Mouse (Mus musculus): ENCODE measurements around the gene Socs3. TPM values are rescaled to one million over a fixed set of nuclear protein-coding genes. Genes with fewer than 3 reads are reported as not detected.

Gene Socs3
- polyA plus RNA-seq, 1 experiment from 2014 or later = 15.7 TPM

- no peaks in the 10 kb centered on the region for H3K27me3 ChIP-seq (ENCODE audit: control insufficient read depth, insufficient read depth, low read length)
- ATAC-seq (ENCODE audit: low FRiP score, low TSS enrichment) (no peak), DNase-seq (ENCODE audit: low spot score) (no peak)
- peaks cover 3% of the 10 kb centered on the region for H3K4me1 ChIP-seq (replicated peaks; ENCODE audit: control insufficient read depth, insufficient read depth)
- no peaks in the 10 kb centered on the region for H3K9me3 ChIP-seq (ENCODE audit: control insufficient read depth, low read length)
- no peak overlapping the region for H3K4me2 ChIP-seq (replicated peaks; ENCODE audit: low read depth)
- no peak overlapping the region for H3K9ac ChIP-seq (ENCODE audit: low read length)
- H3K4me3 ChIP-seq (ENCODE audit: low read depth, low read length) = no peak overlapping the region
- WGBS = 80% methylated on average over 5 of the region's 5 CpGs
- no peak overlapping the region for H3K27ac ChIP-seq (replicated peaks)
- H3K36me3 ChIP-seq (ENCODE audit: control insufficient read depth, insufficient read depth, low read length) = peaks cover 32% of the 10 kb centered on the region
- no peak for TF ChIP-seq CTCF (IDR thresholded peaks at IDR 0.05; ENCODE audit: low read depth)
- TF ChIP-seq EP300 (optimal IDR thresholded peaks at IDR 0.05) = no peak
These were observed 34.4 kb upstream of the Socs3 start for GRCm38 (mm10) chr11:118004217-118004616.

- DNase-seq (ENCODE audit: low spot score) (no peak), ATAC-seq (ENCODE audit: low FRiP score, low TSS enrichment) (no peak)
- H3K27me3 ChIP-seq (ENCODE audit: control insufficient read depth, insufficient read depth, low read length) = no peaks in the 10 kb centered on the region
- H3K4me1 ChIP-seq (replicated peaks; ENCODE audit: control insufficient read depth, insufficient read depth) = peaks cover 6% of the 10 kb centered on the region
- 66% methylated on average over 5 of the region's 5 CpGs for WGBS
- H3K36me3 ChIP-seq (ENCODE audit: control insufficient read depth, insufficient read depth, low read length) = peaks cover 32% of the 10 kb centered on the region
- H3K9me3 ChIP-seq (ENCODE audit: control insufficient read depth, low read length) = no peaks in the 10 kb centered on the region
- no peak overlapping the region for H3K9ac ChIP-seq (ENCODE audit: low read length)
- H3K4me2 ChIP-seq (replicated peaks; ENCODE audit: low read depth) = no peak overlapping the region
- H3K27ac ChIP-seq (replicated peaks) = no peak overlapping the region
- no peak overlapping the region for H3K4me3 ChIP-seq (ENCODE audit: low read depth, low read length)
- no peak for TF ChIP-seq EP300 (optimal IDR thresholded peaks at IDR 0.05)
- no peak for TF ChIP-seq CTCF (IDR thresholded peaks at IDR 0.05; ENCODE audit: low read depth)
These were observed 33.9 kb upstream of the Socs3 start for GRCm38 (mm10) chr11:118003718-118004117.

- Histone ChIP-seq H3K9me3 (ENCODE audit: control insufficient read depth, low read length) (no peaks in the 10 kb centered on the region), H3K36me3 (ENCODE audit: control insufficient read depth, insufficient read depth, low read length) (peaks cover 32% of the 10 kb centered on the region), H3K4me3 (ENCODE audit: low read depth, low read length) (no peak overlapping the region), H3K4me1 (replicated peaks; ENCODE audit: control insufficient read depth, insufficient read depth) (peaks cover 6% of the 10 kb centered on the region), H3K27ac (replicated peaks) (no peak overlapping the region), H3K9ac (ENCODE audit: low read length) (no peak overlapping the region), H3K4me2 (replicated peaks; ENCODE audit: low read depth) (no peak overlapping the region), H3K27me3 (ENCODE audit: control insufficient read depth, insufficient read depth, low read length) (no peaks in the 10 kb centered on the region)
- TF ChIP-seq CTCF (IDR thresholded peaks at IDR 0.05; ENCODE audit: low read depth) (no peak), EP300 (optimal IDR thresholded peaks at IDR 0.05) (no peak)
- no peak for ATAC-seq (ENCODE audit: low FRiP score, low TSS enrichment)
- no peak for DNase-seq (ENCODE audit: low spot score)
- WGBS = 86% methylated on average over 14 of the region's 14 CpGs
These were observed 33.3 kb upstream of the Socs3 start for GRCm38 (mm10) chr11:118003176-118003575.

- Histone ChIP-seq H3K4me2 (replicated peaks; ENCODE audit: low read depth) (no peak overlapping the region), H3K9ac (ENCODE audit: low read length) (no peak overlapping the region), H3K9me3 (ENCODE audit: control insufficient read depth, low read length) (no peaks in the 10 kb centered on the region), H3K27me3 (ENCODE audit: control insufficient read depth, insufficient read depth, low read length) (no peaks in the 10 kb centered on the region), H3K27ac (replicated peaks) (peak overlapping the region; percentile 76), H3K4me3 (ENCODE audit: low read depth, low read length) (no peak overlapping the region), H3K4me1 (replicated peaks; ENCODE audit: control insufficient read depth, insufficient read depth) (peaks cover 9% of the 10 kb centered on the region; the same call in 1 of the 2 replicates), H3K36me3 (ENCODE audit: control insufficient read depth, insufficient read depth, low read length) (peaks cover 28% of the 10 kb centered on the region)
- WGBS = 84% methylated on average over 7 of the region's 7 CpGs
- DNase-seq (ENCODE audit: low spot score) (peak; percentile 51), ATAC-seq (ENCODE audit: low FRiP score, low TSS enrichment) (no peak)
- no peak for TF ChIP-seq EP300 (optimal IDR thresholded peaks at IDR 0.05)
- TF ChIP-seq CTCF (IDR thresholded peaks at IDR 0.05; ENCODE audit: low read depth) = no peak
These were observed 30.8 kb upstream of the Socs3 start for GRCm38 (mm10) chr11:118000565-118001215.

GRCm38 (mm10) chr11:118000083-118000482 is 30.2 kb upstream of the Socs3 start:
- Histone ChIP-seq H3K36me3 (ENCODE audit: control insufficient read depth, insufficient read depth, low read length) (peaks cover 22% of the 10 kb centered on the region), H3K9ac (ENCODE audit: low read length) (no peak overlapping the region), H3K27ac (replicated peaks) (peak overlapping the region; percentile 76), H3K4me1 (replicated peaks; ENCODE audit: control insufficient read depth, insufficient read depth) (peaks cover 13% of the 10 kb centered on the region), H3K4me3 (ENCODE audit: low read depth, low read length) (no peak overlapping the region), H3K27me3 (ENCODE audit: control insufficient read depth, insufficient read depth, low read length) (no peaks in the 10 kb centered on the region), H3K4me2 (replicated peaks; ENCODE audit: low read depth) (no peak overlapping the region), H3K9me3 (ENCODE audit: control insufficient read depth, low read length) (no peaks in the 10 kb centered on the region)
- 57% methylated on average over 1 of the region's 1 CpGs for WGBS
- TF ChIP-seq CTCF (IDR thresholded peaks at IDR 0.05; ENCODE audit: low read depth) = no peak
- no peak for TF ChIP-seq EP300 (optimal IDR thresholded peaks at IDR 0.05)
- no peak for ATAC-seq (ENCODE audit: low FRiP score, low TSS enrichment)
- DNase-seq (ENCODE audit: low spot score) = no peak

- 48% methylated on average over 6 of the region's 6 CpGs for WGBS
- H3K4me3 ChIP-seq (ENCODE audit: low read depth, low read length) = no peak overlapping the region
- peak; percentile 60 for ATAC-seq (ENCODE audit: low FRiP score, low TSS enrichment)
- no peaks in the 10 kb centered on the region for H3K9me3 ChIP-seq (ENCODE audit: control insufficient read depth, low read length)
- peaks cover 19% of the 10 kb centered on the region for H3K36me3 ChIP-seq (ENCODE audit: control insufficient read depth, insufficient read depth, low read length)
- H3K4me1 ChIP-seq (replicated peaks; ENCODE audit: control insufficient read depth, insufficient read depth) = peaks cover 20% of the 10 kb centered on the region
- TF ChIP-seq CTCF (IDR thresholded peaks at IDR 0.05; ENCODE audit: low read depth) (no peak), EP300 (optimal IDR thresholded peaks at IDR 0.05) (no peak)
- DNase-seq (ENCODE audit: low spot score) = peak; percentile 37
- no peak overlapping the region for H3K9ac ChIP-seq (ENCODE audit: low read length)
- no peak overlapping the region for H3K4me2 ChIP-seq (replicated peaks; ENCODE audit: low read depth)
- H3K27me3 ChIP-seq (ENCODE audit: control insufficient read depth, insufficient read depth, low read length) = no peaks in the 10 kb centered on the region
- H3K27ac ChIP-seq (replicated peaks) = peak overlapping the region; percentile 76
These were observed 29.6 kb upstream of the Socs3 start for GRCm38 (mm10) chr11:117999260-117999934.
